Mouse (Mus musculus): Measurements from ENCODE around the gene Zfp987. TPM values are rescaled to one million over a fixed set of nuclear protein-coding genes. Genes with fewer than 3 reads are reported as not detected.
"Not testable (repeated sequence)": the region's sequence is repeated elsewhere in the genome, so short reads cannot be mapped to it uniquely, and the experiment has no call there.

Gene Zfp987
- 0.04 TPM in 1 of 2 replicates, not detected in the other for polyA plus RNA-seq (2012; rRNA removed)

- H3K4me1 ChIP-seq (ENCODE audit: control insufficient read depth, insufficient read depth, low read length); H3K4me3 ChIP-seq (ENCODE audit: insufficient read depth, low read length); H3K27ac ChIP-seq (ENCODE audit: insufficient read depth, low read length): not testable (repeated sequence)
Observed at GRCm38 (mm10) chr4:146096998-146097397, at the start of gene Zfp987. Zfp987 (plus strand) TSS chr4:146097298.

GRCm38 (mm10) chr4:146052536-146052935, 44.6 kb upstream of the Zfp987 start:
- not testable (repeated sequence) for H3K27ac ChIP-seq (ENCODE audit: insufficient read depth, low read length); H3K4me1 ChIP-seq (ENCODE audit: control insufficient read depth, insufficient read depth, low read length); H3K4me3 ChIP-seq (ENCODE audit: insufficient read depth, low read length)

GRCm38 (mm10) chr4:146053445-146053844, 43.7 kb upstream of the Zfp987 start:
- H3K4me1 ChIP-seq (ENCODE audit: control insufficient read depth, insufficient read depth, low read length); H3K4me3 ChIP-seq (ENCODE audit: insufficient read depth, low read length); H3K27ac ChIP-seq (ENCODE audit: insufficient read depth, low read length): not testable (repeated sequence)

DNA sequence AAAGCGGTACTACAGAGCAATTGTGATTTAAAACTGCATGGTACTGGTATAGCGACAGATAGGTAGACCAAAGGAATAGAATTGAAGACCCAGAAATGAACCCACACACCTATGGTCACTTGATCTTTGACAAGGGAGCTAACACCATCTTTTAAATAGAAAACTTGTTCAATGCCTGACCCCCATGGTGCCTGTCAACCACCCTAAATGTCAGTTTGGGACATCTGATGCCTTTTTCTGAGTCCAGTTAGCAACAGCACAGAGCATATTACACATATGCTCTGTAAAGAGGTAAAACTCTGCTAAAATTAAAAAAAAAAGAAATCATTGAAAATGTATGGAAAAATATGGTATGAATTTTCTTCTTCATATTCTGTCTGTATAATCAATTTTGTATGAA, 41.8 kb upstream of the Zfp987 start:
- Histone ChIP-seq H3K4me1 (ENCODE audit: control insufficient read depth, insufficient read depth, low read length) (no peaks in the 10 kb centered on the region), H3K4me3 (ENCODE audit: insufficient read depth, low read length) (no peak overlapping the region), H3K27ac (ENCODE audit: insufficient read depth, low read length) (no peak overlapping the region)
- TF ChIP-seq CTCF (IDR thresholded peaks at IDR 0.05; ENCODE audit: extremely low read depth, insufficient read depth, low read length) (no peak), POLR2A (IDR thresholded peaks at IDR 0.05; ENCODE audit: extremely low read depth, insufficient read depth, low read length) (no peak)

DNA sequence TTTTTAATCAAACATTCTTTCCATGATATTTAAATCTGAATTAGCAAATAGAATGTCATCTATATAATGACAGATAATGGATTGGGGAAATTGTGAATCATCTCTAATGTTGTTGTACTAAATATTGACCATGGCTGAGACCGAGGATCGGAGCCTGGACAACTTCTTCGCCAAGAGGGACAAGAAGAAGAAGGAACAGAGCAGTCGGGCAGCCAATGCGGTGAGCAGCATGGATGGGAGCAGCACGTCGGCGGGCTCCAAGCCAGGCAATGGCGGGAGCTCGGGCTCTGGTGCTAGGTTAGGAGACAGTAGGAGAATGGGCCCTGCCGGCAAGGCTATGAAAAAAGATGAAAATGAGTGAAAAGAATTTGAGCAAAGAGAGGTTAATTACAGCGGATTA, 38.5 kb upstream of the Zfp987 start:
- not testable (repeated sequence) for H3K4me3 ChIP-seq (ENCODE audit: insufficient read depth, low read length); H3K27ac ChIP-seq (ENCODE audit: insufficient read depth, low read length); H3K4me1 ChIP-seq (ENCODE audit: control insufficient read depth, insufficient read depth, low read length)

DNA sequence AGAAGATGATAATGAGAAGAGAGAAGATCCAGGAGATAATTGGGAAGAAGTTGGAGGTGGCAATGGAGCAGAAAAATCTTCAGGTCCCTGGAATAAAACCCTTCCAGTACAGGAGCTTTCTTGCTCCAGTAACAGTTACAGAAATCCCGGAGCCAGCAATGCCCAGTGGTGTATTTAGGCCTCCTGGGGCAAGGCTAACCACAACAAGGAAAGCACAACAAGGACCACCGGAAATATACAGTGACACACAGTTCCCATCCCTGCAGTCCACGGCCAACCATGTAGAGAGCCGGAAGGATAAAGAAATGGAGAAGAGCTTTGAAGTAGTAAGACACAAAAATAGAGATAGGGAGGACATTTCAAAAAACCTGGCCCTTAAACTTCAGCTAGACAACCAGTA, 38.0 kb upstream of the Zfp987 start:
- not testable (repeated sequence) for H3K27ac ChIP-seq (ENCODE audit: insufficient read depth, low read length); H3K4me1 ChIP-seq (ENCODE audit: control insufficient read depth, insufficient read depth, low read length)

GRCm38 (mm10) chr4:146059974-146060693, 37.0 kb upstream of the Zfp987 start:
- H3K4me1 ChIP-seq (ENCODE audit: control insufficient read depth, insufficient read depth, low read length), result not testable (repeated sequence)

More for the DNA sequence above, 38.0 kb upstream of the Zfp987 start:
- not testable (repeated sequence) for H3K4me3 ChIP-seq (ENCODE audit: insufficient read depth, low read length)

DNA sequence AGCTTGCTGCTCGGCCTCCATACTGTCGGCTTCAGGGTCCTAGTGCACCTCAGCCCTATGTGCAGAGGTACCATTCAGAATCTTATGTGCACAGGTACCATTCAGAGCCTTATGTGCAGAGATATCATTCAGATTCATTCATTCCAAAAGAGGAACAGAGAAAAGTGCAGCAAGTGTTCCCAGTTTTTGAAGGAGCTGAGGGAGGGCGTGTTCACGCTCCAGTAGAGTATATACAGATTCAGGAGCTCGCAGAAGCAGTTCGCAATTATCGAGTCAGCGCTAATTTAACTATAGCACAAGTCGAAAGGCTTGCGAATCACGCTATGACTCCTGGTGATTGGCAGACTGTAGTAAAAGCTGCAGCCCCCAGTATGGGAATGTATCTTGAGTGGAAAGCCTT, 36.0 kb upstream of the Zfp987 start:
- H3K4me3 ChIP-seq (ENCODE audit: insufficient read depth, low read length); H3K4me1 ChIP-seq (ENCODE audit: control insufficient read depth, insufficient read depth, low read length); H3K27ac ChIP-seq (ENCODE audit: insufficient read depth, low read length): not testable (repeated sequence)

More at GRCm38 (mm10) chr4:146059974-146060693, 37.0 kb upstream of the Zfp987 start:
- H3K27ac ChIP-seq (ENCODE audit: insufficient read depth, low read length); H3K4me3 ChIP-seq (ENCODE audit: insufficient read depth, low read length): not testable (repeated sequence)

GRCm38 (mm10) chr4:146062021-146062420, 35.1 kb upstream of the Zfp987 start:
- not testable (repeated sequence) for H3K27ac ChIP-seq (ENCODE audit: insufficient read depth, low read length); H3K4me1 ChIP-seq (ENCODE audit: control insufficient read depth, insufficient read depth, low read length); H3K4me3 ChIP-seq (ENCODE audit: insufficient read depth, low read length)

DNA sequence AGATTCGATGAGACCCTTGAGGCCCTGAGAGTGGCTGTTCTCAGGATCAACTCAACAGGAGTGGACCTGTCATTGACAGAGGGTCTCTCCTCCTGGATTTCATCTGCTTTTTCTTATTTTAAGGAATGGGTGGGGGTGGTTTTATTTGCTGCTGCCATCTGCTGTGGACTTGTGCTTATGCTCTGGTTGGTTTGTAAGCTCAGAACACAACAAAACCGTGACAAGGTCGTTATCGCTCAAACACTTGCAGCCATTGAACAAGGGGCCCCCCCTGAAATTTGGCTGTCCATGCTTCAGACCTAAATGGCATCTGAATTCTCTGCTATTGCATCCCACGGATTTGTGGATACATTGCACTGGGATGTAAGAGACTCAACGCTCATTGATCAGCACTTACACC, 34.1 kb upstream of the Zfp987 start:
- not testable (repeated sequence) for H3K4me3 ChIP-seq (ENCODE audit: insufficient read depth, low read length); H3K27ac ChIP-seq (ENCODE audit: insufficient read depth, low read length); H3K4me1 ChIP-seq (ENCODE audit: control insufficient read depth, insufficient read depth, low read length)

GRCm38 (mm10) chr4:146063621-146064020, 33.5 kb upstream of the Zfp987 start:
- H3K4me1 ChIP-seq (ENCODE audit: control insufficient read depth, insufficient read depth, low read length); H3K4me3 ChIP-seq (ENCODE audit: insufficient read depth, low read length); H3K27ac ChIP-seq (ENCODE audit: insufficient read depth, low read length): not testable (repeated sequence)

DNA sequence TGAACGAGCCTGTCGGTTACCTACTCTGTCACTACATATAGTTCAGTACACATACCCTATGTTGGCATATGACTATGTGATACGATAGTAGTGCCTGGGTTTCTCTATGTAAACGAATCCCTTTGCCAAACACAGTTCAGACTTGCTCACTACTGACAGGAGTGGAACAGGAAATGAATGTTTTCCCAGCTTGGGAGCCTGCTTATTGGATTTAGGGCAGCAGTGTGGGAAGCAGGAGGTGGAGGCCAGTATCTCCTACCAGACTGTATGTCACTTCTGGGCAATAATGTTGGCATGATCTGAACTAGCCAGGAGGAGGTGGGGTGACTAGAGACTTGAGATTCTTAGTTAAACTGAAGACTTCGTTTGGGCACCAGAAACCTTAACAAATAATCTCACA, 32.3 kb upstream of the Zfp987 start:
- not testable (repeated sequence) for H3K27ac ChIP-seq (ENCODE audit: insufficient read depth, low read length); H3K4me1 ChIP-seq (ENCODE audit: control insufficient read depth, insufficient read depth, low read length); H3K4me3 ChIP-seq (ENCODE audit: insufficient read depth, low read length)

GRCm38 (mm10) chr4:146066932-146067580, 30.0 kb upstream of the Zfp987 start:
- not testable (repeated sequence) for H3K27ac ChIP-seq (ENCODE audit: insufficient read depth, low read length); H3K4me1 ChIP-seq (ENCODE audit: control insufficient read depth, insufficient read depth, low read length); H3K4me3 ChIP-seq (ENCODE audit: insufficient read depth, low read length)

GRCm38 (mm10) chr4:146067594-146067993, 29.5 kb upstream of the Zfp987 start:
- H3K27ac ChIP-seq (ENCODE audit: insufficient read depth, low read length); H3K4me3 ChIP-seq (ENCODE audit: insufficient read depth, low read length); H3K4me1 ChIP-seq (ENCODE audit: control insufficient read depth, insufficient read depth, low read length): not testable (repeated sequence)

DNA sequence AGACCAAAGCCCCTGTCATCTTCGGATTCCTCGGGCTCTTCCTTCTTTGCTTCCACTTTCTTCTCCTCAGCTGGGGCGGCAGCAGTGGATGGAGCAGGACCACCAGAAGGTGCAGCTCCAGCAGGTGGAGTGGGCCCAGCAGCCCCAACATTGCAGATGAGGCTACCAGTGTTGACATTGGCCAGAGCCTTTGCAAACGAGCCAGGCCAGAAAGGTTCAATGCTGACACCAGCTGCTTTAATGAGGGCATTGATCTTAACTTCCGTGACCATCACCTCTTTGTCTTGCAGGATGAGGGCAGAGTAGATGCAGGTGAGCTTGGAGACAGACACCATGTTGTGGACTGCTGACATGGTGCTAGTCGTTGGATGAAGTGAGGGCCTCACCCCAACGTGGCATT, 23.8 kb upstream of the Zfp987 start:
- not testable (repeated sequence) for H3K4me3 ChIP-seq (ENCODE audit: insufficient read depth, low read length); H3K27ac ChIP-seq (ENCODE audit: insufficient read depth, low read length); H3K4me1 ChIP-seq (ENCODE audit: control insufficient read depth, insufficient read depth, low read length)

- H3K4me1 ChIP-seq (ENCODE audit: control insufficient read depth, insufficient read depth, low read length); H3K4me3 ChIP-seq (ENCODE audit: insufficient read depth, low read length); H3K27ac ChIP-seq (ENCODE audit: insufficient read depth, low read length): not testable (repeated sequence)
Observed at GRCm38 (mm10) chr4:146101448-146101847, 4.3 kb downstream of the Zfp987 start.

Measured in cortical plate, adult 2 months (tissue).